Mouse (Mus musculus) spleen, postnatal 14 days (tissue): ENCODE results near the gene Pik3ap1.

Source experiments
- DNase-seq, 2 experiments: peaks; one replicate each; pipeline ENCODE4 v3.0.0; 2021 to 2022; ENCODE audit warnings: low spot score in 2 of 2

Gene Pik3ap1

DNA sequence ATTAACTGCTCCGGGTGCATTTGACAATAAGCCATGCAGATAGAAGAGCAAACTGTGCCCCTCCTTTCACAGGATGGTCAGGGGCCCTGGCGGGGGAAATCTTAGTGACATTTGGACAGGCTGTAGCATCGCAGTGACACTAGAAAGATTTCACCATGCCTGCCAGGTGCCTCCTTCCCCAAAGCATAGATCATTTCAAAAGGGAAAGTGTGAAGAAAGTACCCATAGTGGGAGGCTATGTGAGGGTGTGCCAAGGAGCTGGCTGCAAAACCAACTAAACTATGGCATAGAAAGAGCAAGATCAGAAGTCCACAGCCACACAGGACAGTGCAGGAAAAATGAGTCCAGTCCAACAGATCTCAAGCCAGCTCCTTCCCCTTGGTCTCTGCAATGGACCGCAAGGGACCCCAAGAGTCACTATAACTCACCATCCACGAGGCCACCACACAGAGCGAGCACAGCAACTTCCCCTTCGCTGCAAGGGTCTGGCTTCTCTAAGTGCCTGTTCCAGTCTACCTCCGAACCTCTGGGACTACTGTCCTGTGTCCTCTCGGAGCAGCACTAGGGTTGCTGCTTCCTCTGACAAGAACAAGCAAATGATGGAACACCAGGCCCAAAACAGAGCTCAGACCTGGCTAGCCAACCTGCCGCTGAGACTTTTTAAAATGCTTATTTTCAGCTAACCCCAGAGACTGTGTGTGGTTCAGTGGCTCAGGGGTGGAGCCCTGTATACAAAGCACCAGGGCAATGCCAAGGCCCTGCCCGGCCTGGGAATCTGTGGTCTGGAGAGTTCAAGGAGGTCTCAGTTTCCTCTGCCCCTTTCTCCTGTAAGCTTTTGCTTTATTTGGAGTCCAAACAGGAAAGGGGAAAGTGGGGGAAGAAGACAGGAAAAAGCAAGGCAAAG lies 15.1 kb downstream of the Pik3ap1 start:
- no peak for DNase-seq

DNA sequence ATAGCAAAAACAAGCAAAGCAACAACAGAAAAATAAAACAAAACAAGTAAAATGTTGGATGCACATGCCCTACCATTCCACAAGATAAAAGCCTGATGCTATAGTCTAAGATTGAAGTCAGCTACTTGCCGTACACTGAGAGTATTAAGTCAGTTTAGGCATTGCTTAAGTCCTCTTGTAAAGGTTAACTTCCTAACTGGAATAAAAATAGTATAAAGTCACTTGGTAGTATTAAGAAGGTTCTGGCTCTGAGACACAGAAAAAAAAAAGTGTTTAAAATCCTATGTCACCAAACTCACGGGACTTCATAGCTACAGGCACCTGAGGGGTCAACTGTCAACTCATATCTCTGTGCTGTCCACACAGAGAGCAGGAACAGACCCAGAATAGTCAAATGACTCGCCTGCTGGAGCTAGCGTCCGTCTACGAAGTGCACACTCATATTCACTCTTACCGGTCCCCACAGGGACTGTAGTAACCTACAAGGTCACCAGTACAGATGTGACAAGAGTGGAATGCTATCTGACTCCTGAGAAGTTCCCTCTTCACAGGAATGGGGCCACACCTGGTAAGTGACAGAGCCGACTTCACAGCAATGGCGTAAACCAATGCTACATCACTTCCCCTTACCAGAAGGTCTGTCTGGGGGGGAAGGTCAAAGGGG lies 17.9 kb downstream of the Pik3ap1 start:
- DNase-seq, result no peak

DNA sequence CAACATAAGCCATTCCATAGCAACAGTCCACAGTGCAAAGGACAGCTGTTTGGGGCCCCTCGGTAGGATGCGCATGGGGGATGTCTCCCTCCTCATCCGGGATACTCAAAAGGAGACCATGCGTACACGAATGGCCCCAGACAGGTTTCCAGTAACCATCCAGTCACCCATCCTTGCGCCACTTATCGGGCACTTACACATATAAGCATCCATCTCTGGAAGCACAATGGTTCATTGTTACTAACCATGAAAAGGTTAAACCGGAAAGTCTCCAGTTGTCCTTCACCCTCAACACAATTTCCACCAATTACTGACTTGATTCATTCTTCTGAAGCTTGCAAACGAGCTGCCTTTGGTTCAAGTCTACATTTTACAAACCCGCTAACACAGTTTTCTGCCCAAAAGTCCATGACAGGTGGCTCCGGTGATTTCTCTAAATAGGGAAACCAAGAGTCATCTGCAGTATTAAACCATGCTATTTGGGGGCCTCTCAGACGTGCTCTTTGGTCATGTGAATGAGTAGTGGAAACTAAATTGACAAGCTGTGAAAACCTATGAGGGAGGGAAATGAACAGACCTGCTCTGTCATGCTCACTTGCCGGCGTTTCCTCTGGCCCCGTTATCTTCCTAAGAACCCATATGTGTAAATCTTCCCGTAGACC lies 18.6 kb downstream of the Pik3ap1 start:
- no peak for DNase-seq

DNA sequence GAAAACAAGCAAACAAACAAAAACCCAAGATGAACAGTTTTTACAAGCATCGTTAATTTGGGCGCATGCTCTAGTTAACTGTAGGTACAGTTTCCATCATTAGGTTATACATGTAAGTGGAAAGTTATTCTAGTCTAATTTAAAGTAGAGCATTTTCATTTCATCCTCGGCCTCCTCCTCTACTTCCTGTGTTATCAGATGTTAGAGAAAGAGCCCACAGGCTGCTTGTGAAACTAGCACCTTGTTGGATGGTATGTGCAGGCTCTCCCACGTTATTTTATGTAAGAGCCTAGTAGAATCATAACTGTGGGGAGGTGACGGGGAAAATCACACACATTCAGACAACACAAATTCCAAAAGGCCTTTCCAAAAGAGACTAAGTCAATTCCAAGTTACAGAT lies 19.3 kb downstream of the Pik3ap1 start:
- no peak for DNase-seq

DNA sequence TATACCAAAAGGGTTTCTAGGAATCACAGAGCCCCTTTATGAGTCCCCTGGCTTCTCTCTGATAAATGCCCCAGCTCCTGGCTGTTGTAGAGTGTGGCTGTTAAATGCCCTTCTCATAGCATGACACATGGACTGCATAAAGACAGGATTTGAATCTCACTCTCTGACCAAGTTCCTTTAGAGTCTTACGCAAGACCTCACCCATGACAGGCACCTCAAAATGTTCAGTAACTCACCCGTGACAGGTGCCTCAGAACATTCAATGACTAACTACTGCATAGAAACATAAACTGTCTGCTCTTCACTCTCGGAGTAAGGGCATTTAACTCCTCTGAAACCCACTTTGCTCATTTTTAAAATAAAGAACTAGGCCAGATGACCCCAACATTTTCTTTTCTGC lies 20.4 kb downstream of the Pik3ap1 start:
- no peak for DNase-seq

DNA sequence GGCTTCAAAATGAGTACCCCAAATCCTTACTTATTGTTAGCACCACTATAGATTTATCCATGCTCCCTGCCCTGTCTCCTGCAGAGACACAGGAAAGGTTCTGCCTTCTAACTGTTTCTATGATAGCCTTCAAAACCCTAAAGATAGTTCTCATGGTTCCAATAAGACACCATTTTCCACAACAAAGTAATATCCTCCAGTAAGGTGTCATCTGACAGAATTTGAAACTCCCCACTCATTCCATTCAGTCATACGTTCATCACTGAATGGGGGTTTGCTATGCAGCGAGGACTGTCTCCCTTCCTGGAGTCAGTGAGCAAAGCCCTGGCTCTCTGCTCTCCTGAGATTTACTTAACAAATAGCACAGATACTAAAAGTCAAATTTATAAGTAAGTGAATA lies 21.9 kb downstream of the Pik3ap1 start:
- no peak for DNase-seq

DNA sequence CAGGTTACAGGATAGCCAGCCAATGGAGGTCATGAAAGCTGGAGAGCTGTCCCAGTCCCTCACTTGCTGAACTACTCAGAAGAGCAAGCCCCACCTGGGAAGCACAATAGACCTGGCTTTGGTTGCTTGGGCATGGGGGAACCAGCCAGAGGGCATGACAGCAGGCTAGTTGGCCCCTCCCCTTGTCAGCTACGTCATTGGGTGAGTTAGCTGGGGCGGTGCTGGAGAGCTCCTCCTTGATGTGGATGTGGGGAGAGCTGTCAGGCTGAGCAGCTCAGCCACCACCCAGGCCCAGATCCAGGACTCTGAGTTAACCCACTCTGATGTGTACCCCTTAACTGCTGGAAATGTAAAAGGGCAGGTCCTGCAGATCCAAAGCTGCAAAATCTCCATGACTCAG lies 24.4 kb downstream of the Pik3ap1 start:
- no peak for DNase-seq

DNA sequence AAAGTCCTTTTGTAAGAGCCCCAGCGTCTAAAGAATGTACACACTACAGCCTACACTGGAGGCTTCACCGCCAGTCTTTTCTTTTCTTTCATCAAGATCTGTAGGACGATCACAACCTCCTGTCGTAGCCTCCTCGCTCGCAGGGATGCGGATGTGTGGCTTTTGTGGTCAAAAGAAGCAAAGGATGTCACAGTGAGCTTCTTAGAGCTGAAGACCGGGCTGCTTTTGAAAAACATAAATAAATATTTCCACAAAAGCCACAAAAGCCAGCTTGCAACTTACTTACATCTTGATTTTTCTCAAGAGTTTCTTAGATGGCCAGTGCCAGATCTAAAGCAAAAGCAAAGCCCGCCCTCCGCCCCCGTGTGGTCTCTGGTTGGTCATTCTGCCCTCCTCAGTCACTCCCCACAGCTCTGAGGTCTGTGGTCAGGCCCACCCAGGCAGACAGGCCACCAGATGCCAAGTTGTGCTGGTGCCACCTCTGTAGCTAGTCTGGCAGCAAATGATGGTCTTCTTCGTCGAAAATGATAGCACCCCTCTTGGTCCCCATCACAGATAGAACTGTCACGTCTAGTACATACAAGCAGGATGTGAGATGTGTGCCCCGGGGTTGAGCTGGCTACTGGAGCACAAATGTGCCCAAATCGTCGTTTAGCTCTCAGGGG lies 30.5 kb downstream of the Pik3ap1 start:
- no peak for DNase-seq

DNA sequence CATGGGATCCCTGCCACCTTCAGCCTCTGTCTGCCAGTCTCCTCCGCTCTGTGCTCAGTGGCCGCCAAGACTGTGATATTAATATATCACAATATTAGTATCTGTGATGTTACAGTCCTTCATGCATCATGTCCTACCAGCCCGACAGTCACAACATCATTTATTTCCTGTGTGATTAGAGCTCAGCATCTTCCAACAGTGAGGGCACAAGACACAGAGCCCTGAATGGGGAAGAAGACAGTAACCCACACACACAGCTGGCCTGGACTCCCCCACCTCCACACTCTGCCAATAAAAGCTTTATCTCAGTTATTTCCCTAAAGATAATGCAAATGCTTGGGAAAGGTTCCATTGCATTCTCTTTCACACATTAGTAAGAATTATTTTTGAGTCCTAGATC lies 35.3 kb downstream of the Pik3ap1 start:
- no peak for DNase-seq

DNA sequence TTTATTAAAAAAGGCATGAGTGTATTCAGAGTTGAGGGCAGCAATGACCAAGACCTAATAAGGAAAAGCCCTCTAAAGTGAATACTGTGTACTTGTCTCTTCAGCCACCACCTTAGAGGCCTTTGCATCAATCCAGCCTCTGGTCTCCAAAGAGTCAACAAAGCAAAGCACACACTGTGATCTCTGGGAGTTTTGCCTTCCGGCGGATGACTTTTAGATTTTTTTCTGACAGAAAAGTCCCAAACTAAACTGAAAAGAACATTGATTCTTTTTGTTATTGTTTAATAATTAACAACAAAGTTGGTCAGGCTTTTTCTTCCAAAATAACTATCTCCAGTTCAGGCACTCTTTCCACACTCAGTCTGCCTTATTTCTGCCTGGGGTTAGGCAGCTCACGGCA lies 36.7 kb downstream of the Pik3ap1 start:
- no peak for DNase-seq

DNA sequence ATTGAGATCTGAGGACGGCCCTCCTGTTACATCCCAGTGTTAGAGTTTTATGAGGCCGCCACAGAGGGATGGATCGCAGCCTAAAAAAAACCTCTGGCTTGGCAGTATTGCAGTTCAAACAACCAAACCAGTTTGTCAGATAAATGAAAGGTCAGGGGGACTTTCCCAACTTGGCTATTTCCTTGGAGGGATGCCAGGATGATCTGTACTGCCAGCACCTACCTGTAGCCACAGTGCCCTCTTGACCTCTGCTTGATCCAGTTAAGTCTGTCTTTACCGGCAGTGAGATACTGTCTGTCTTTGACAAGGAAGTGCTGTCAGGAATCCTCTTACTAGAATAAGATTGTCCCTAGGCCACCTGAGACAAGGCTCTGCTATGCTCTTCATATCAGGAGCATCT lies 37.6 kb downstream of the Pik3ap1 start:
- DNase-seq, result no peak

DNA sequence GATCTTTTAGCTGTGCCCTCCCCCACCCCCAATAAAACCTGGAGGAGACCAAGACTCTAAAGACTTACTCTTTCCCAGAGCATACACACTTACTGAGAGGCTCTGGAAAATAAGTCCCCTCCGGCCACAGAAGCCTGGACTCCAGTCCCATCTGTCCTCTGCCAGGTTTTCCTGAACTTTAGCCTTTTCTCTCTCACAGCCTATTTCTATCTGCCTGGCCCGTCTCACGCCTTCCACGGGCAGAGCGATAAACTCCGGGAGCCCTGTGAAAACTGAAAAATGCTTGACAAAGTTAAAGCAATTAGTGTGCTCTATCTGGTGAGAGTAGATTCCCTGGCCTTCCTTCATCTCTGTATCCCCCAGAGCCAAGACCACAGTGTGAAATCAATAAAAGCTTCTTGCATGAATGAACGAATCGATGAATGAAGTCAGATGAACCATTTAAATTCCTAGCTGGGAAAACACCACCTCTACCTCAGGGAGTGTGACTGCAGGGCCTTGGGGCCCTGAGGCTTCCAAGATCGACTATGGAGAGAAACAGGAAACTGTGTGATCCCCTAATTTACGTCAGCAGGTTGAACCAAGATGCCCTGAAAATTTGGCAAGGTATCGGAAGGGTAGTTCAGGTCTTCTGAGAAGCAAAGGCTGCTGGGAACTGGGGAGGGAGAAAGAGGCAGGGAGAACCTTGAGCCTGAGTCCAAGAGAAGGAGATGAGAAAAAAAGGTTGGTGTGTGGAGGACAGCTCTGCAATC lies 38.6 kb downstream of the Pik3ap1 start:
- no peak for DNase-seq

DNA sequence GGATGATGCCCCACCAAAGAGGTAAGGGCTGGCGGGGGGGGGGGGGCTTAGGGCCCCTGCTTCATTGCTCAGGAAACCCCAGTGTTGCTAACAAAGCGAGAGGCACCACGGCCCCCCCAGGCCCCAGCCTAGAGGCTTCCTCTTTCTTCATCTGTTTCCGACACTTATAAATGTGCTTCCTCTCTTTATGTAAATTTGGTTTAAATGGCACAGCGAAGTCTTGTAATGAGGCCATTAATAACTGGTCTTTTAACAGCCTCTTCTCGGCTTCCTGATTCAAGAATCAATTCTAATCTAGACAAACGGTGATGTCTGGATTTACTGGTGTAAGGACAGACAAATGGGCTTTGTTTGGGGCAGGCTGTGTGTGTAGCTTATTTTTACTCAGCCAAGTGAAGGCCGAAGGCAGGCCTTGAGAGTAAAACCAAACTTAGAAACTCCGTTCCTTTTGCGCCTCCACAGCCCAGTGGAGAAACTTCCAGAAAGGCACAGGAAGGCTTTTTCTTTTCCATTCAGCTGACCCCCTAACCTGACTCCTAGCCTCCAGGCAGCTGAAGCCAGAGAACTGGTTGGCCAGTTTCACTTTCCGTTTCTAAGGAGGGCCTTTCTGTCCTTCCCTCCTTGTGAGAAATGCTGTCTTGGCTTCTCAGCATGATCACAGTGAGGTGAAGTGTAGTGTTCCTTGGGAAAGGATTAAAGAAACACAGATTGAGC lies 39.7 kb downstream of the Pik3ap1 start:
- DNase-seq, result peak; percentile 37 to 40

DNA sequence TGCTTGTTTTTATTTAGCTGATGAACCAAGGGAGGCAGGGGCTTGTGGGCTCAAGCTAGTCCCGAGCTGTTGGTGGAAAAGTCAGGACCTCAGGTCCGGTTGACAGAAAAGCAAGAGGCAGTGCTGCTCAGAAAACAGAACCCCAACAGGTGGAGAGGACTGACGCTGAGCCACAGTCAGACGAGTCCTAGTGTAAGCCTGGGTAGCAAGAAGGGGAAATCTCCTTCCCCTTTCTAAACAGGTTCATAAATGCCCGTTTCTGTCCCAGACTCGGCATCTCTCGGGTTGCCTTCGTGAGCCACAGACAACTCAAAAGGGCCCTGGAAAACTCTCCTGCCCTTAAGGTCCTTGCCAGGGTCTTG lies 40.3 kb downstream of the Pik3ap1 start:
- DNase-seq, result no peak

DNA sequence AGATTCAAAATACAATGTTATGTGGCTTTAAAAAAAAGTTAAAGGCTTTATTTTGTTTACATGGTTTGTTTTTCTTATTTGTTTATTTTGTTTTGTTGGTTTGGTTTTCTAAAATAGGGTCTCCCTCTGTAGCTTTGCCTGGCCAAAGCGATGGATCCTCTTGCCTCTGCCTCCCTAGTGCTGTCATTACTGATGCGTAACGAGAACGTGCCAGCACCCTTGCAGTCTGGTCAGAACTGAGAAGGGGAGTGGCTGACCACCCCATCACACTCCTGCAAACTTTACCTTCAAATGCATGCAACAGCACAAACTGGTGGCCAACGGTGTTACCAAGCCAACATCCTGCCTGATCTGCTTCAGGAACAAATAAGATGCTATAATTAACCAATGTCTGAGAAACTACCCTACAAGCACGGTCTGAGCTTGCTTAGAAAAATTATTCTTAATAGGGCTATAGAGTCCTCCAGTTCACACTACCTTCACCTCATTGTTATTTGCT lies 42.3 kb downstream of the Pik3ap1 start:
- DNase-seq, result no peak

DNA sequence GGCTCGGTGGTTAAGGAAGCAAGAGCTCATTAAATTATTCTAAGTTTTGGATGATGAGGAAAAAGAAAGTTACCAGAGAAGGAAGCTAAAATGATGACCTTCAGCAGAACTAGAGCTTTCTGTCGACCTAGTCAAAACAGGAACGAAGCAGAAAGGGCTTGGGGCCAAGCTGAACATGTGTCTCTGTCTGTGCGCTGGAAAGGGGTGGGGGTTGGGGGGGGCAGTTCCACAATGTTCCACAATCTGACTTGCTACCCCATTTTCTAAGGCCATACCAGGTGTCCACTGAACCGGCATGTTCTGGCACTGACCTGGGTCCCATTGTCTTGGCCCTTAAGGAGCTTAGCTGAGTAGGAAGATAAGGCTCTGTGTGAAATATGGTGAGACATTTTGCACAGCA lies 43.2 kb downstream of the Pik3ap1 start:
- DNase-seq, result no peak

DNA sequence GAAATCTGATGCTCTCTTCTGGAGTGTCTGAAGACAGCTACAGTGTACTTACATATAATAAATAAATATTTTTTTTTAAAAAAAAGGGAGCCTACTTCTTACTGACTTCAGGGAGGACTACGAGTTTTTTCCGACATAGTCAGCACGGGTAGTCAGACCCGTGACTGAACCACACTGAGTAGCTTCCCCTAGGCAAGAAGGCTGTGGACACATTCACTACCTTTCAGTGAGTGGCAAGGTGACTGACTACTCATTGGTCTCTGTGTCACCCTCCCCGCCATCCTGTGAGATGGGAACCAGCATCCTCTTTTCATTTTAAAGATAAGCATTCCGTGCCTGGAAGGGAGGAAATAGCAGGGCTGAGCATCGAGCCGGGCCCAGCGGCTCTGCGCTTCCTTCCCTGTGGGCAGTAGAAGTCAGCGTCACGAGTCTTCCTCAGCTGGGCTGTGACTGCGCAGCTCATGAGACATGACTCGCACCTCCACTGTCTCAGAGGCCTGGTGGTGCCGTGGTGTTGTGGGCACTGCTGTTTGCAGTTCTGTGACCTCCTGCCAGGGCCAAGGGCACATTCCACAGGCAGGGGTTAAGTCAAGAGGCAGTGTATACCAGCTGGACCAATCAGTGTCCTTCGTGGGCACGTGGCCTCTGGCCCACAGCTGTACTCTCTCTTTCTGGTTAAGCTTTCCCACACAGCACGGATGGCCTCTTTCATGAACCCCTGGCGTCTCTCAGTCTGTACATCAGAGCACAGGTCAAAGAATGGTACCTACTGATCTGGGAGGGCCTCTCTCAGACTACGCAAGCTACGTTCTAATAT lies 45.7 kb downstream of the Pik3ap1 start:
- DNase-seq, result peak in 1 of 2 experiments; percentile 22

DNA sequence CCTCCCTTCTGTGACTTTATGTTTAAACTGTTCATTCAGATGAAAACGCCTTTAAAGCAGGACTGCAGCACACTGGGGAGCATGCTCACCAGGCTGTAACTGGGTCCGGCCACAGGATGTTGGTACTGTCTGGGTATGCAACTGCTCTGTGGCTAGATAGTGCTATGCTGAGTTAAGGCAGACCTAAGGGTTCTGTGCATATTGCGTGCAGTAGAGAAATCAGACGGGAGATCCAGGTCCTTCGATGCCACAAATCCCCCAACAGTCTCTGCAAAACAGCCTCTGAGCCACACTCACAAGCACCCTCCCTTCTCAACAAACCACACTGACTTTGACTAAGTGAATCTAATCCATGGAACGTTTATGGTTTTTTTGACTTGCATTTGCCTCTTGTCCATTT lies 46.5 kb downstream of the Pik3ap1 start:
- DNase-seq, result no peak

DNA sequence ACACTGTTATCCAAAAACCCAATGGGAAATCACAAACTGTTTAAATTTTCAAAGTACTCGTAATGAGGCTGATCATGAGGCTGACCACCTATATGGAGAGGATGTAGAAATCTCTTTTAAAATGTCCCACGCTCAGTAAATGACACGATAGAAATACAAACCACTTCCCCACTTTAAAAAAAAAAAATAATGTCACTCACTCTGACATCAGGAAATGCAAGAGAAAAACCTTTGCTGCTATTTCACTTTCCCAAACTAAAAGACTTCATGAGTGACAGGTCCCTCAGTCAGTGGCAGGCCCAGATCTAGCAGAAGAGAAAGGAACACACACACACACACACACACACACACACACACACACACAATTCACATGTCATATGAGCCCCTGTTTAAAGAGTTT lies 49.2 kb downstream of the Pik3ap1 start:
- DNase-seq, result no peak

DNA sequence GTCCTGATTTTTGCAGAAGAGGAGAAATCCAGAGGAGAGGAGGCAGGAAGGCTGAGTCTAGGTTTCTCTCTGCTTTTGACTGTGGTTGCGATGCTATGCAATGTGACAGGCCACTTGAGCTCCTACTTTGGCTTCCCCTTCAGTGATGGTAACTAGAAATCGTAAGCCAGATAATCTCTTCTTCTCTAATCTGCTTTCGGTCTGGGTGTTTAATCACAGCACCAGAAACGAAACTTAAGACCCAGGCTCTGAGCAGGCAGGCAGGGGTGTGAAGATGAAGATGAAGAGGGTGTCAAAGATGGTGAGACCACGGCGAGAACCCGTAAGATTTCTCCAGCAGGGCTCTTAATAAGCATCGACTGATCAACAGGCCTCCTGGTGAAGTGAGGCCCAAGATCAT lies 51.9 kb downstream of the Pik3ap1 start:
- no peak for DNase-seq
